Mouse (Mus musculus): ENCODE measurements around the gene Isx.

Isx gene

GRCm38 (mm10) chr8:74897315-74897714, 24.3 kb downstream of the Isx start:
- no peak for DNase-seq (ENCODE audit: extremely low read depth, insufficient read length, low spot score)

DNA sequence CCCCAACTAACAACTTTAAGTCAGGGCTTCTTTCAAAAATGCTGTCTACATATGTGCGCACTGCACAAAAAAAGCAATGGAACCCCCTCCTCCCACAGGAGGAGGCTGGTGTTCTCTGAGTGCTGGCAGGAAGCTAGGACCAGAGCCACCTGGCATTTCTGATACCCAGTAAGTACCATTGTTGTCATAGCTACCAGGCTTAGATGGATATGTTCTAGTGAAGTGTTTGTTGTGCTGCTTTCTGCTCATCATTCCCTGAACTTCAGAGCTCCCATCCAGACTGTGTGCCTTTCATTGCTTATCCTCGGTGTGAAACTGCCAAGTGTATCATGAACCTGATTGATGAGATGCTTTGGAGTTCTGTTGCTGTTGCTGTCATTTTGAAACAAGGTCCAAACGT, 26.8 kb downstream of the Isx start:
- DNase-seq (ENCODE audit: extremely low read depth, insufficient read length, low spot score), result no peak

DNA sequence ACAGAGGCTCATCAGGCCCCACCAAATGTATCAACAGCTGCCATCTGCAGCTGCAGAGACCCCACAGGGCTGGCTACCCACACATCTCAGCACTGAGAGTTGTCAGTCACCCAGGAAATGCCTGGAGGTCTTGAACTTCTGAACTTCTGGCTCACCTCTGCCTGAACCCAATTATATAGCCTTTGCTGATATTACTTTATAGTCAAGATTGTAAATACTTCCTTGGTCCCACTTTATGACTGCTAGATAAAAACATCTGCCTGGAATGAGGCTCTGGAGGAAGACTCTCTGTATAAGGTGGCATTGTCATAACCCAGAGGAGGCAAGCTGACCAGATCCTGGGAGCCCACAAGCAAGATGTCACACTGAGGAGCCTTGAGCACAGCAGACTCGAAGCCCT, 28.8 kb downstream of the Isx start:
- no peak for DNase-seq (ENCODE audit: extremely low read depth, insufficient read length, low spot score)

GRCm38 (mm10) chr8:74903054-74903842, 30.3 kb downstream of the Isx start:
- DNase-seq (ENCODE audit: extremely low read depth, insufficient read length, low spot score), result no peak

DNA sequence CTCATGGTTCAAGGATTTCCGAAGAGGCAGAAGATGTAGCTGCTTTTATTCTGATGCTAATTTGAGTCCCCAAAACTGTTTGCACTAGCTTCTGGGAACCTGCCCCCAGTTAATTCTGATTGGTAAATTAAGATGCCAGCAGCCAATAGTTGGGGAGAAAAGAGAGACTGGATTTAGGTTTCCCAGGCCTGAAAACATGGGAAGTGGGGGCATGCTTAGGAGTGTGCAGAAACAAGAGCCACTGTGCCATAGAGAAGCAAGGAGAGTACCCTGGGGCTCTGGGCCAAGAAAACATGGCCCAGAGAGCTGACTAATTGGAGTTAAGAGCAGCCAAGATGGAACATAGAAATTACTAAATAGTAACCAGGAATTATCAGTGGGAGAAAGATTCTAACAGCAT, 33.4 kb downstream of the Isx start:
- no peak for DNase-seq (ENCODE audit: extremely low read depth, insufficient read length, low spot score)

DNA sequence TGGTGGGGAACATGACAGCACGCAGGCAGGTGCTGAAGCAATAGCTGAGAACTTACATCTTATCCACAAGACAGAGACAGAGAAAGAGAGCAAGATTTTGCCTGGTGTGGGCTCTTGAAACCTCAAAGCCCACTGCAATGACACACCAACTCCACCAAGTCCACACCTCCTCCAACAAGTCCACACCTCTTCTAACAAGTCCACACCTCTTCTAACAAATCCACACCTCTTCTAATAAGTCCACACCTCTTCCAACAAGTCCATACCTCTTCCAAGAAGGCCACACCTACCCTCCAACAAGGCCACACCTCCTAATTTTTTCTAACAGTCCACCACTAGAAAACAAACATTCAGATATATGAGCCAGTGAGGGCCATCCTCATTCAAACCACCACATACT, 37.7 kb downstream of the Isx start:
- no peak for DNase-seq (ENCODE audit: extremely low read depth, insufficient read length, low spot score)

GRCm38 (mm10) chr8:74920691-74921421, 47.9 kb downstream of the Isx start:
- DNase-seq (ENCODE audit: extremely low read depth, insufficient read length, low spot score), result no peak

DNA sequence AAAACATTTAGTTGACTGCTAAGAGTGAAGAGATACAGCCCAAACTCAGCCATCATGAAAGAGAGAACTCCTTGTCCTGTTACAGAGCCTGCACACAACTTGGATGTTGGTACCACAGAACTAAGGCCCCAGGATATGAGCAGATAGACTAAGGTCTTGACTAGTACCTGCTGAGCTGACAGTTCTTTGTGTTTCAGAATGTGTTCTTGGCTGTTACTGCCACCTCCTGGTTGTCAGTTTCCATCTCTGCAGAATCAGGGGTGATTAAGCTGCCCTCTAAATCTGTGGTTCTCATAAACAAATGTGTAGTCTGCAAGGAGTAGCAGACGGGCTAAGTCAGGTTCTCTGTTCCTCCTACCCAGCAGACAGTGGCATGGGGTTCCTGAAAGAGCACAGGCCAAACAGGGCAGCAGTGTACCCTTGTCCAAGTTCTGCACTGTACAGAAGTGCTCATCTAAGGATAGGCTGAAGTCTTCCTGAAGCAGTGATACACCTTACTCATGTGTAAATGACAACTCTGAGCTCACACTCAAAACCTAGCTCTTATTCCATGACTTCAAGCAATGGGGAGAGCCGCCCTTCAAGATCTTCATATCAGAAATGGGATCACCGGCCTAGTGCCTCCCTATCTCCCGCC, 49.0 kb downstream of the Isx start:
- no peak for DNase-seq (ENCODE audit: extremely low read depth, insufficient read length, low spot score)

DNA sequence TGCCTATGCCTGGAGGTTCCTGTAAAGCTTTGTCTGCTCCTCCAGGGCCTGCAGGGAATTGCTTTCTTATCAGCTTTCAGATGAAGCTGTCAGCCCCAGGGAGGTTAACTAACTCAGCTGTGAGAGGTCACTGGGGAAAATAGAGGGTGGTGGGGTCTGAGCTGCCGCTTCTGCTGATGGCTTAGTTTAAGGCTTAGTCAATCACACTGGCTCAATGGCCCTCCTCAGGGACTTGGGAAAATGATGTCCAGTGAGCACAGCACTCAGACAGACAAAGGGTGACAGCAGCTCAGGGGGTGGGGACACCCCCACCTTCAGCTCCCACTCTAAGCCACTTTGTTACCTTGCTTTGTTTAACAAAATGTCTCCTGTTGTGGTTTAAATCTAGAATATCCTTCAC, 55.0 kb downstream of the Isx start:
- no peak for DNase-seq (ENCODE audit: extremely low read depth, insufficient read length, low spot score)

GRCm38 (mm10) chr8:74930731-74931130, 57.8 kb downstream of the Isx start:
- peak; percentile 16 for DNase-seq (ENCODE audit: extremely low read depth, insufficient read length, low spot score)

DNA sequence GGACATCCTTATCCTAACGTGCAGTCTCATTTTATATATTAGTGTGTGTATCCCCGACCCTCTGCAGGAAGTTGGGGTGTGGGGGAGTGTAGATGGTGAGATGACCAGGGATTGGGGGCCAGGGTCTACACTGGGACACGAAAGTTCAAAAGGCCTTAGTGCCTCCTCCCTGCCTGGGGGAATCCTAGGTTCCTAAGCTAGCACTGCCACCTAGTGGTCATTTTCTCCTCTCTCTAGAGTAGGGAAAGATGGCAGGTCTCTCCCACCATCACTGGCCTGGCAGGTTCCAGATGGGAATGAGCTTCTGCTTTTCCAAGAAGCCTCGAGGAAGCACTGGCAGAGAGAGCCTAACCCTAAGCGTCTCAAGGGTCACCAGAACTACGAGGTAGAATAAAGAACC, 62.3 kb downstream of the Isx start:
- DNase-seq (ENCODE audit: extremely low read depth, insufficient read length, low spot score), result peak; percentile 10

DNA sequence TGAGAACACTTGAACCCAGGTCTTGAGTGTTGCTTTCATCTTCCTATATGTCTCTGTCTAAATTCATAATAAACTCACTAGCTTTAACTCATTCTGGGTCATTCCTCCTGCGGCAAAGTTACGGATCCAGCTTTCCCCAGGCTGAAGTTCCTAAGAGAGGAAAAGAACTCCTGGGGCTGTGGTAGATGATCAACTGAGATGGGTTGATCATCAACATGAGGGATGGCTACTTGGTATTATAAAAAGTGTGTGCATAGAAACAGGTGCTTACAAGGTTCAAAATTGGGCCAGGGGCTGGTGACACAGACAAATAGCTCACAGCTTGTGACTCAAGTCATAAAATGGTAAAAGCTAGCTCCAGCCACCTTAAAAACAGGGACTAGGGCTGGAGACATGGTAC, 63.7 kb downstream of the Isx start:
- DNase-seq (ENCODE audit: extremely low read depth, insufficient read length, low spot score), result no peak

DNA sequence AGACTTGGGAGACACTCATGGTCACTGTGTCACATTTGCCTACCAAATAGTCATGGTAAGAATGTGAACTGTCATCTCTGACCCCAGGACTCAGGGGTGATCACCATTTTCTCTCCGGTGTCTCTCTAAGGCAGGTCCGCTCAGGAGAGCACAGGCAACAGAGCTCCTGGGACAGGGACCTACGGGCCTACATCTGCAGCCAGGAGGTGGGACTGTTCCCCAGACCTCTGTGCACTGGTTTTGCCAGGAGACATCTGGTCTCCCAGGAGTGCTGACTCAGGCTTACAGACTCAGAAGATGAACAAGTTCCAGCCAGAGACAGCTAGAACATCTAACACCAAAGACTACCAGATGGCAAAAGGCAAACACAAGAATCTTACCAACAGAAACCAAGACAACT, 69.1 kb downstream of the Isx start:
- no peak for DNase-seq (ENCODE audit: extremely low read depth, insufficient read length, low spot score)
